Mouse (Mus musculus) CD4-positive helper T cell, adult 2 months (primary cell): ENCODE measurements around the gene Rbm47.

Experiments used
- DNase-seq: peaks from one replicate; pipeline ENCODE4 v3.0.0-alpha.2; 2012; ENCODE audit warnings: low read depth, missing footprints, low spot score

The Rbm47 gene

GRCm38 (mm10) chr5:66128948-66129347 is 44.0 kb downstream of the Rbm47 start:
- DNase-seq: no peak

- DNase-seq: no peak
Observed at GRCm38 (mm10) chr5:66125418-66125817, 47.5 kb downstream of the Rbm47 start.

- DNase-seq: no peak
Observed at GRCm38 (mm10) chr5:66124931-66125330, 48.0 kb downstream of the Rbm47 start.

GRCm38 (mm10) chr5:66124089-66124400 is 48.9 kb downstream of the Rbm47 start:
- no peak for DNase-seq

GRCm38 (mm10) chr5:66123295-66124088 is 49.4 kb downstream of the Rbm47 start:
- no peak for DNase-seq

GRCm38 (mm10) chr5:66121255-66121654 is 51.7 kb downstream of the Rbm47 start:
- peak; percentile 39 for DNase-seq

- DNase-seq: no peak
Observed at GRCm38 (mm10) chr5:66114751-66115150, 58.2 kb downstream of the Rbm47 start.

GRCm38 (mm10) chr5:66114208-66114607 is 58.7 kb downstream of the Rbm47 start:
- DNase-seq: no peak

- no peak for DNase-seq
Observed at GRCm38 (mm10) chr5:66112059-66112458, 60.9 kb downstream of the Rbm47 start.

GRCm38 (mm10) chr5:66106372-66106771 is 66.5 kb downstream of the Rbm47 start:
- no peak for DNase-seq

- no peak for DNase-seq
Observed at GRCm38 (mm10) chr5:66105946-66106345, 67.0 kb downstream of the Rbm47 start.

- DNase-seq: peak; percentile 67
Observed at GRCm38 (mm10) chr5:66105366-66105765, 67.6 kb downstream of the Rbm47 start.

GRCm38 (mm10) chr5:66103386-66103785 is 69.5 kb downstream of the Rbm47 start:
- DNase-seq: no peak

GRCm38 (mm10) chr5:66102821-66103220 is 70.1 kb downstream of the Rbm47 start:
- no peak for DNase-seq

- DNase-seq: no peak
Observed at GRCm38 (mm10) chr5:66101577-66101976, 71.3 kb downstream of the Rbm47 start.

- no peak for DNase-seq
Observed at GRCm38 (mm10) chr5:66100322-66100721, 72.6 kb downstream of the Rbm47 start.

GRCm38 (mm10) chr5:66098094-66098871 is 74.6 kb downstream of the Rbm47 start:
- DNase-seq: no peak

GRCm38 (mm10) chr5:66096081-66096480 is 76.8 kb downstream of the Rbm47 start:
- DNase-seq: no peak

- DNase-seq: no peak
Observed at GRCm38 (mm10) chr5:66095166-66095565, 77.8 kb downstream of the Rbm47 start.

GRCm38 (mm10) chr5:66090037-66090436 is 82.9 kb downstream of the Rbm47 start:
- no peak for DNase-seq

- DNase-seq: no peak
Observed at GRCm38 (mm10) chr5:66089600-66089999, 83.3 kb downstream of the Rbm47 start.

- no peak for DNase-seq
Observed at GRCm38 (mm10) chr5:66088902-66089295, 84.0 kb downstream of the Rbm47 start.
